Mouse (Mus musculus): ENCODE measurements around the gene Mthfs. TPM values are rescaled to one million over a fixed set of nuclear protein-coding genes. Genes with fewer than 3 reads are reported as not detected.
"Not testable (repeated sequence)": the region's sequence is repeated elsewhere in the genome, so short reads cannot be mapped to it uniquely, and the experiment has no call there.

Gene Mthfs
- polyA plus RNA-seq (2012; ENCODE audit: insufficient read depth, insufficient read length, missing spikeins), result 29.8 and 30.1 TPM in 2 replicates

DNA sequence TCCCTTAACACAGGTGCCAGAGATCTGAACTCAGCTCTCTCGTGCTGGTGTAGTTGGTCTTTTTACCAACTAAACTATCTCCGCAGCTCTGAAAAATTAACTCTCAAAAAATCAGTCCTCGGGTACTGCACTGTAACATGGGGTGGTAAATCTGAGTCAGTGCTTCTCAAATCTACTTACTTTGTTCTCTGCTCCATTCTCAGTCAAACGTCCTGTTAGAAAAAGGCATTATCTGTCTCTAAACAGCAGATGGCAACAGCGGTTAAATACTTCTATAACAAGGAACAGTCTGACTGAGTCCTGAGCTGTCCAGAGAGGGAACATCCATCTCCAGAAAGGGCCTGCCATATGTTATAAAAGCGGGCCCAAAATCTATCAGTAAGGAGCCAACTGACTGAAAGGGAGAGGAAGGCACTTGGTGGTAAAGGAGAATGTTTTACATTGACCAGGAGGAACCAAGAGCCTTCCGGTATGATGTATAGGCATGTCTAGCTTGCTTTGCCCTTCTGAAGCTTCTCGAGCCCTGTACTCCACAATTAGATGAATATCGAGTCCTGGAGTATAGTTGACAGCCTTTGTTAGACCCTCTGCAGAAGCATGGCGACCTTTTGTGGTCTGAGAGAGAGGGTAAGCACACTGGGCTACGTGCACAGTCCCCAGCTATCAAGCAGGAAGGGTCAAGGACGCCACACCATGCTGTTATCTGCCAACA, at the start of gene Mthfs:
Gene Mthfs, plus strand, starts transcription at position 324 of the 712 bp plus-strand sequence.
- H3K4me1 ChIP-seq (ENCODE audit: control insufficient read depth, insufficient read depth, insufficient read length, low read length), result not testable (repeated sequence)
- Histone ChIP-seq H3K4me3 (ENCODE audit: insufficient read depth, low read depth, low read length) (peak within 1 kb of the TSS; percentile 58), H3K27ac (replicated peaks; ENCODE audit: low read depth, low read length) (peak within 1 kb of the TSS; percentile 84)

DNA sequence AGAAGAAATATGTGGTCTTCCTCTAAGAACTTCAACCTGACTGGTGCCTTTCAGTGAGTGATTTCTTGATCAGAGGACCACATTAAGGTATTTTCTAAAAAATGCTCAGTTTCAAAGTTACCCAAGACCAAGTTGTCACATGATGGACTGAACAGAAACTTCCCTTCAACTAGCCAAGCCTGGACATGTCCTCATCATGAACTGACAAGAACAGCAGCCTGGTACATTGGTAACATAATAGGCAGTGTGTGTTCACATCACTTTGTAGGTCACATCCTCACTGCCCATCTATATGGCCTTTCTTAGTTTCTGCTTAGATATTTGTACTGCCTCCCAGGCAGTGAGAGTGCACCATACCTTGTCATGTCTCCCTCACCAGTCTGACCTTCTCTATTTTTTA, 37.9 kb upstream of the Mthfs start:
- H3K4me3 ChIP-seq (ENCODE audit: insufficient read depth, low read depth, low read length); H3K27ac ChIP-seq (replicated peaks; ENCODE audit: low read depth, low read length); H3K4me1 ChIP-seq (ENCODE audit: control insufficient read depth, insufficient read depth, insufficient read length, low read length): not testable (repeated sequence)

DNA sequence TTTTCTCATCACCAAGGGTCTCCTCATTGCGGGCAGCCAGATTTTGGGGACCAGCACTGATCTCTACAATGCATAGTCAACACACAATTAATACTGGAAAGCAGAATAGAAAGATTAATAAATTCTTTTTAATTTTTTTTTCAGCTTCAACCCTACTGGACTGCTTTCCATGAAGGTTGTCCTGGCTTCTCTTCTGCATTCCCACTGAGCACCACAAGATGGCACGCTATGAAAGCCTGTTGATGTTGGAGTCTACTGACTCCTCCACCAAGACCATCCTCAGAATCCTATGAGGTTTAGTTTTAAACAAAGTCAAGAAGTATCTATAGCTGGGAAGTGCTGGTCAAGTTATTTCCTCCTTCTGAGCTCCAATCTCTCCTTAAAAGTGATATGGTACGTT, 31.6 kb upstream of the Mthfs start:
- H3K4me3 ChIP-seq (ENCODE audit: insufficient read depth, low read depth, low read length); H3K27ac ChIP-seq (replicated peaks; ENCODE audit: low read depth, low read length); H3K4me1 ChIP-seq (ENCODE audit: control insufficient read depth, insufficient read depth, insufficient read length, low read length): not testable (repeated sequence)

DNA sequence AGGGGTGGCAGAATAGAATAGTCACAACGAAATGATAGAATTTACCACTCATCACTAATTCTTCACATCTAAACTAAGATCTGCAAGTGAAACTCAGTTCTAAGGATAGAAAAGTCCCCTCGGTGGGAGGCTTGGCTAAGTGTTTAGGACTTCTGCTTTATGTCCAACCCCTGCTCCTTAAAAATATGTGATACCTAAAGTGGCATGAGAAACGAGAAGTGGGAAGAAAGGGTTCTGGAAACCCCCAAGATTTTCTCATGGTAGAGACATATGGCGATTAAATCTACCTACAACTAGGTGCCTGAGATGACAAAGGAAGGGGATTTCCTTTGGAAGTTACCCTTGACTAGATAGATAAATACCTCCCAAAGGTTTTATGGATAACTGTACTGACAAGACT, 31.0 kb upstream of the Mthfs start:
- not testable (repeated sequence) for H3K4me3 ChIP-seq (ENCODE audit: insufficient read depth, low read depth, low read length); H3K4me1 ChIP-seq (ENCODE audit: control insufficient read depth, insufficient read depth, insufficient read length, low read length); H3K27ac ChIP-seq (replicated peaks; ENCODE audit: low read depth, low read length)

DNA sequence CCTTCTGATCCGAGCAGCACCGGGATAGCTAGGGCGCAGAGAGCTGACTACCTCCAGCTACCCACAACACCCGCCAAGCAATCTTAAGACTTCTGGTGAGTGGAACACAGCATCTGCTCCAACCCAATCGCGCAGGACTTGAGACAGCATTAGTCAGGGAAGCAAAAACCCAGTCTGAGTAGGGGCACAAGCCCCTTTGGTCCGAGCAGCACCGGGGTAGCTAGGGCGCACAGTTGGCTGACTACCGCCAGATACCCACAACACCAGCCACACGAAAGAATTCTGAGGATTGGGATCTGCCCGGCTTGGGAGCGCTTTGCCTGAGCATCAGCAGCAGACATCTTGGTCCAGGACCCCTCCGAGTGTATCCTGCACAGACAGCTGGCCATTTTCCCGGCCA, 23.5 kb upstream of the Mthfs start:
- H3K27ac ChIP-seq (replicated peaks; ENCODE audit: low read depth, low read length); H3K4me3 ChIP-seq (ENCODE audit: insufficient read depth, low read depth, low read length); H3K4me1 ChIP-seq (ENCODE audit: control insufficient read depth, insufficient read depth, insufficient read length, low read length): not testable (repeated sequence)

DNA sequence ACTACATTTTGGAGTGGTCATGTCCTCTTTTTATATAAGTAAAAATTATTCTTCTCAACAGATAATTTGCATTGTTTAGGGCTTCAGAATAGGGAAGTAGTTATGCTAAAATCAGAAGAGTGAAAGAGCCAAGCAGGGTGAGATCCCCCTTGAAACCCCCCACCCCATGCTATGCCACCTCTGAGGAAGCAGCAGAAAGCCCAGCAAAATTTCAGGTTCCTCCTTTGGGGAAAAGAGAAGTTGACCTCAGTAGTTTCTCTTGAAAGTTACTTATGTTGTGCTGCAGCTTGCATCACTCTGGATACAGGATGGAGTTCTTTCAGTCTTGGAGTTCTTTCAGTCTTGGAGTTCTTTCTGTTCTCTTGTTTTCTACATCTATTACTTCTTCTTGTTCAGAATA, 15.0 kb upstream of the Mthfs start:
- H3K27ac ChIP-seq (replicated peaks; ENCODE audit: low read depth, low read length); H3K4me1 ChIP-seq (ENCODE audit: control insufficient read depth, insufficient read depth, insufficient read length, low read length); H3K4me3 ChIP-seq (ENCODE audit: insufficient read depth, low read depth, low read length): not testable (repeated sequence)

DNA sequence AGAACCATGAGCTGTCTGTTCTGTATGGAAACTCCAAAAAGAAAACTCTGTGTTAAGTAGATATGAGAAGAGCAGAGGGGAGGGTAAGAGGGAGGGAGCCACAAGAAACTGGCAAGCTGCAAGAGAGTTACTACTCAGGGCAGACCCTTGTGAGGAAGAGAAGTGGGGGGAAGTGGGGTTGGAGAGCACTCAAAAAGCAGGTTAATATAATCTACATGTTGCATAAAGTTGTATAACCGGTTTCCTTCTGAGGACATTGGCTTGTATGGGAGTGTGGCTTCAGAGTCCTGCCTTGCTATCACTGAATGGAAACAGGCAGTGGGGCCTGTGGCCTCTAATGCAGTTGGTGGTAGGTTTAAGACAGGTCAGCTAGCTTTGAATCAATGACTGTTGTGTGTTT, 13.0 kb upstream of the Mthfs start:
- H3K4me1 ChIP-seq (ENCODE audit: control insufficient read depth, insufficient read depth, insufficient read length, low read length), result not testable (repeated sequence)

DNA sequence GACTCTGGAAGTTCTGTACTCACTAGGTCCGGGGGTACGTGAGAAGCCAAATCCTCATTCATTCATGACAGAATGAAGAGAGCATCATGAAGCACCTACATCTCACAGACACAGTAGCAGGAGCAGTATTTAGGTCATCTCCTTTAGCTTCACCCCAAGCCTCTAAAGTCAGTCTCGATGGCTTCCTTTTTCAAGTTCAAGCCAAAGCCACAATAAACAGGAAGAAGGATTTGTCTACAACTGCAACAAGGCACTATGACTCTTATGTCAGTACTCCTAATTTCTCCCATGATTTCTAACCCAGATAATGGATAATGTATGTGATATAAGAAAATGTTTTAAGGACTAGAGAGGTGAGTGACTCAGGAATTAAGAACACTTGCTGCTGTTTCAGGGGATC, 12.1 kb upstream of the Mthfs start:
- not testable (repeated sequence) for H3K4me3 ChIP-seq (ENCODE audit: insufficient read depth, low read depth, low read length); H3K4me1 ChIP-seq (ENCODE audit: control insufficient read depth, insufficient read depth, insufficient read length, low read length); H3K27ac ChIP-seq (replicated peaks; ENCODE audit: low read depth, low read length)

More for the DNA sequence above, 13.0 kb upstream of the Mthfs start:
- not testable (repeated sequence) for H3K4me3 ChIP-seq (ENCODE audit: insufficient read depth, low read depth, low read length); H3K27ac ChIP-seq (replicated peaks; ENCODE audit: low read depth, low read length)

DNA sequence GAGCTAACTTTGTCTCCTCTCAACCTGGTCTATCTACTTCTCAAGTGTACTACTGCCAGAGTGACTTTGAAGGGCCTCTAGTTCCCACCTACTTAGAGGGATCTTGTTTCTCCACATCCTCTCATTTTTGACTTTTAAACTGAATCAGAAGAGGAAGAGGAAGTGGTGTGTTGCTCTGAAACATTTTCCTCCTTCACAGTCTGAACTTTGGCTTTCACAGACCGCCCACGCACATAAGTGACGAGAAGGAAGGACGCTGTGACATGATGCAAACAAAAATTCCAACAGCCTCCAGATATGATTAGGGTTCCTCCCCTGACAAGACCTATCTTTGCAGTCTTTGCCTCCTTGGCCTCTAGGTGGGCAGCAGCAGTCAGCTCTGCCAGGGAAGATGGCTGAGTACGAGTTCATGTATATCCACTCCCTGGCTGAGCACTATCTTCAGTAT, 11.5 kb upstream of the Mthfs start, which contains the start of the genes Bcl2a1b and Gm29094:
Gene Bcl2a1b, plus strand, starts transcription at position 241 of the 448 bp plus-strand sequence.
Gene Gm29094, plus strand, starts transcription at position 411 of the 448 bp plus-strand sequence.
- H3K4me3 ChIP-seq (ENCODE audit: insufficient read depth, low read depth, low read length); H3K27ac ChIP-seq (replicated peaks; ENCODE audit: low read depth, low read length); H3K4me1 ChIP-seq (ENCODE audit: control insufficient read depth, insufficient read depth, insufficient read length, low read length): not testable (repeated sequence)

DNA sequence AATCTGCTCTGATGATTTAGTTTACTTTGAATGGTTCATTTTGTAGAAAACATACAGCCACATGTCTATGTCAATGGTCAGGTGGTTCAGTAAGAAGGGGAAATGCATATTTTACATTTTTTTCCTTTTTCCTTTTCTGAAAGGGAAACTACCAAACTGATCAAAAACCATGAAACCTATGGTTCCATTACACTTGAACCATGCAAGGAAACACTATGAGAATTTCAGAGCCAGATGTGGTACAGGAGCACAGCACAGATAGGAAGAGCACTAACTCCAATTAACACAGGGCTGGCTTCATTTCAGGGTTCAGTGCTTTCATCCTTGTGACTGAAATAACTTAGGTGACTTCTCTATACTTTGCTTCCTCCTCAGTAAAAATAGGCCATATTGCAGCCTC, 8.2 kb upstream of the Mthfs start:
- H3K4me3 ChIP-seq (ENCODE audit: insufficient read depth, low read depth, low read length); H3K4me1 ChIP-seq (ENCODE audit: control insufficient read depth, insufficient read depth, insufficient read length, low read length); H3K27ac ChIP-seq (replicated peaks; ENCODE audit: low read depth, low read length): not testable (repeated sequence)

DNA sequence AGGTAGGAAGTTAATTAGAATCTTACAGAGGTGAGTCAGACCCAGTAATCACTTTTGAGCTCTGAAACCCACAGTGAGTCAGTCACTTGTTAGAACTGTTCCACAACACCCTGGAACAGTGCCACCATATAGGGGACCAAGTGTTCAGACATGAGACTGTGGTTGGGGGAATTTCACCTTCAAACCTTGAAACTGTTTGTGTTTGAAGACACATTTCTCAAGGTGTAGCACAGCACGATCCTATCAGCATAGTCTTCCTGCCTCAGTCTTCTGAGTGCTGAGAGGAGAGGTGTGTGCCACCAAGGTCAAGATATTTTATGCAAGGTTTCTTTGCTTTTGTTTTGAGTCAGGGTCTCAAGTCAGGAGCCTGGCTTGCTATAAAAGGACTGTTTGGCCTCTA, 1.5 kb upstream of the Mthfs start:
- H3K4me1 ChIP-seq (ENCODE audit: control insufficient read depth, insufficient read depth, insufficient read length, low read length); H3K4me3 ChIP-seq (ENCODE audit: insufficient read depth, low read depth, low read length); H3K27ac ChIP-seq (replicated peaks; ENCODE audit: low read depth, low read length): not testable (repeated sequence)

DNA sequence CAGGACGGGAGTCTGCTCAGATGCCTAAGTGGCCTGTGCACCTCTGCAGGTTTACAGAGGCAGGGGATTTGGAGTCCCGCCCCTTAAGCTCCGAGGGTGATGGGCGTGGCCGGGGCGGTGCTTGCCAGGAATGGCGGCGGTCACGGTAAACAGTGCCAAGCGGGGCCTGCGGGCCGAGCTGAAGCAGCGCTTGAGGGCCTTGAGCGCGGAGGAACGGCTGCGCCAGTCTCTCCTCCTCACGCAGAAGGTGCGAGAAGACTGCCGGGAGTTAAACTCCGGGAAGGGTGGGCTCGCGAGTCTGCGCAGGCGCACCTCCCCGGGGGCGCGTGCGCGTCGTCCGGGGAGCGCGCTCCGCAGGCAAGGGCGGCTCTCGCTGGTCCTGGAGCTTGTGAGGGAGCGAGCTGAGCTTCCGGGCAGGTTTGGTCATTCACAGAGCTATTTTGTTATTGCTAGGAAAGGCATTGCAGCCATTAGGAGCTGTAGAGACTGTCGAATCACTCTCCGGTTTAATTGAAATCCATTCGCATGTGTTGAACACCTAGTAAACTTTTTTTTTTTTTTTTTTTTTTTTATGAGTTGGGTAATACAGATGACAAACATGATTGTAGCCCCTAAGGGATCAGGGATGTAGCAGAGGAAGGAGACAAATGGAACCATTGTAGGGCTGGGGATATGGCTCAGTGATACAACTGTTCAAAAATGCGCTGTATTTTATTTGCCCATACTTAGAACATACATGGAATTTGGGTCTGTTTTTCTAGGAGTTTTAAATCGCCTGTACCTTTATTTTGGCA, 786 bp downstream of the Mthfs start:
- not testable (repeated sequence) for H3K4me1 ChIP-seq (ENCODE audit: control insufficient read depth, insufficient read depth, insufficient read length, low read length)
- Histone ChIP-seq H3K27ac (replicated peaks; ENCODE audit: low read depth, low read length) (peak overlapping the region; percentile 84), H3K4me3 (ENCODE audit: insufficient read depth, low read depth, low read length) (peak overlapping the region; percentile 58)

DNA sequence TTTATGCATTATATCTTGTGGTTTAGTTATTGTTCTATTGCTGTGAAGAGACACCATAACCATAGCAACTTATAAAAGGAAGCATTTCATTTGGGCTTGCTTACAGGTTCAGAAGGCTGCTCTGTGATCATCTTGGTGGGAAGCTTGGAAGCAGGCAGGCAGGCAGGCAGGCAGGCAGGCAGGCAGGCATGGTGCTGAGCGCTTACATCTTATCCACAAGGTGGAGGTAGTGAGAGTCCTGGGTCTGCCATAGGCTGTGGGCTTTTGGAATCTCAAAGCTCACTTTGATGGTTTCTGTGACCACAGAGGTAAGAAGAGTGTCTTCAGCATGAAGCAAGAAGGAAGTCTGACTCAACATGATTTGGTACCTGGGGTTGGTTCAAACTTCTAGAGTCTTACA, 2.0 kb downstream of the Mthfs start:
- H3K4me1 ChIP-seq (ENCODE audit: control insufficient read depth, insufficient read depth, insufficient read length, low read length); H3K27ac ChIP-seq (replicated peaks; ENCODE audit: low read depth, low read length); H3K4me3 ChIP-seq (ENCODE audit: insufficient read depth, low read depth, low read length): not testable (repeated sequence)

DNA sequence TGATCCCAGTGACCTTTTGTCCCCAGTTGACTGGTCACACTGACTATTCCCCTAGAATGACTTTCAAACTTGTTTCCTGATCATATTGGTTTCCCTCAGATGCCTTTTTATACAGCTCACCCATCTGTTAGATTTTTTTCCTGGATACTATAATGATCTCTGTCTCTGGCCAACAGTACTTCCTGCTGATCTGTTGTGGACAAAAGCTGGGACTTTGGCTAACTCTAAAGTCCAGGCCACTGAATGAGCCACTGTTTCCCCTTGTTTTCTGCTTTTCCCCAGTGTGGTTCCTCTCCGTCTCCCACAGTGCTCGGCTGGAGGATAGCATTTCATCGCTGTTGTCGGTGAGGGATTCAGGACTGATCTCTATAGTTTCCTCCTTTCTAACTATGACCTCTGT, 7.7 kb downstream of the Mthfs start:
- not testable (repeated sequence) for H3K4me1 ChIP-seq (ENCODE audit: control insufficient read depth, insufficient read depth, insufficient read length, low read length); H3K27ac ChIP-seq (replicated peaks; ENCODE audit: low read depth, low read length); H3K4me3 ChIP-seq (ENCODE audit: insufficient read depth, low read depth, low read length)

DNA sequence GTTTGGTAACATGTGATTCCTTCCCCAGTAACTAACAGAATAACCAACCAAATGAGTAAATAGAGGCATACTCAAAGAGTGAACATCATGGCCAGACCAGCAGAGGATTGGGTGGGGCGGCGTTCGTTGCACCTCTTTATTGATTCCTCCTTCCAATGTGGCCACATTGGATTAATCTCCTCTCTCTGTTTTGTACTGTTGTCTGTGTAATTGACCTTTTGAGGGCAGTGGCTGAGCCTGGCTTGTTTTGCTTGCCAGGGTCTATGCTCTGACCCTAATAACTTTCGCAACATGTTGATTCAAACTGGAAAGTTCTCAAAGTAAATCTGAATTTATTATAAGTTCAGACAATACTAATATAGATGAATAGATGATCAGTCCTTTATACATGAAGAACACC, 9.2 kb downstream of the Mthfs start:
- not testable (repeated sequence) for H3K27ac ChIP-seq (replicated peaks; ENCODE audit: low read depth, low read length); H3K4me3 ChIP-seq (ENCODE audit: insufficient read depth, low read depth, low read length); H3K4me1 ChIP-seq (ENCODE audit: control insufficient read depth, insufficient read depth, insufficient read length, low read length)

Measured in brown adipose tissue, adult 24 weeks (tissue).